Comparison of ENCODE assay signal across 7 mouse cellular contexts in genomic region chr6:84266736-84267135, GRCm38 (mm10).
DNase-seq lines count a peak whose midpoint lies in the region; ATAC-seq lines count a peak whose summit lies in the region.

No protein-coding gene starts in this region.

- no peaks in the 10 kb centered on the region for H3K9me3 ChIP-seq in stomach, embryonic 16.5 days (replicated peaks; ENCODE audit: control insufficient read depth, low read length)
- no peaks in the 10 kb centered on the region for H3K9me3 ChIP-seq in forebrain, embryonic 15.5 days

- H3K4me2 ChIP-seq in stomach, embryonic 16.5 days (ENCODE audit: low read depth, low read length), result no peak overlapping the region
- H3K4me2 ChIP-seq in forebrain, embryonic 15.5 days (replicated peaks), result no peak overlapping the region

- DNase-seq in ovary, adult 18-20 months (ENCODE audit: low spot score), result peak; percentile 49
- DNase-seq in ovary, postnatal 10 days (ENCODE audit: low spot score), result no peak
- peak; percentile 69 for DNase-seq in kidney, postnatal 10 days
- no peak for DNase-seq in B cell, adult 2 months

- peak; percentile 57; the same call in 1 of the 2 replicates for ATAC-seq in stomach, embryonic 16.5 days (ENCODE audit: insufficient read depth, low FRiP score)
- no peak for ATAC-seq in forebrain, embryonic 15.5 days (replicated peaks)

- H3K4me3 ChIP-seq in brown adipose tissue, adult 24 weeks (ENCODE audit: insufficient read depth, low read depth, low read length), result no peak overlapping the region
- no peak overlapping the region for H3K4me3 ChIP-seq in stomach, embryonic 16.5 days (replicated peaks; ENCODE audit: low read length)
- H3K4me3 ChIP-seq in forebrain, embryonic 15.5 days, result no peak overlapping the region

- no peaks in the 10 kb centered on the region for H3K36me3 ChIP-seq in stomach, embryonic 16.5 days (ENCODE audit: control insufficient read depth, insufficient read depth, low read length)
- H3K36me3 ChIP-seq in forebrain, embryonic 15.5 days, result no peaks in the 10 kb centered on the region

- no peaks in the 10 kb centered on the region for H3K27me3 ChIP-seq in stomach, embryonic 16.5 days (ENCODE audit: control insufficient read depth, insufficient read depth, low read length)
- H3K27me3 ChIP-seq in forebrain, embryonic 15.5 days, result no peaks in the 10 kb centered on the region

- peaks cover 36% of the 10 kb centered on the region for H3K4me1 ChIP-seq in brown adipose tissue, adult 24 weeks (ENCODE audit: control insufficient read depth, insufficient read depth, insufficient read length, low read length)
- H3K4me1 ChIP-seq in stomach, embryonic 16.5 days (ENCODE audit: control insufficient read depth, insufficient read depth, low read length), result peaks cover 13% of the 10 kb centered on the region
- no peaks in the 10 kb centered on the region for H3K4me1 ChIP-seq in forebrain, embryonic 15.5 days

- peak overlapping the region; percentile 58 for H3K27ac ChIP-seq in brown adipose tissue, adult 24 weeks (replicated peaks; ENCODE audit: low read depth, low read length)
- H3K27ac ChIP-seq in stomach, embryonic 16.5 days (ENCODE audit: low read length), result no peak overlapping the region
- no peak overlapping the region for H3K27ac ChIP-seq in forebrain, embryonic 15.5 days (replicated peaks)

- WGBS in stomach, embryonic 16.5 days, result 29% methylated on average over 13 of the region's 13 CpGs
- WGBS in forebrain, embryonic 15.5 days, result 77% methylated on average over 13 of the region's 13 CpGs

- no peak overlapping the region for H3K9ac ChIP-seq in stomach, embryonic 16.5 days (ENCODE audit: low read length)
- no peak overlapping the region for H3K9ac ChIP-seq in forebrain, embryonic 15.5 days (replicated peaks)

Comparison
In these comparisons a context has a peak if more than half of its experiments do, and no peak if none do; other contexts are left out.
1. DNase-seq: peak in ovary, adult 18-20 months (single experiment) and kidney, postnatal 10 days (single experiment); none in ovary, postnatal 10 days (single experiment) and B cell, adult 2 months (0 of 2).